Mouse (Mus musculus) embryonic facial prominence, embryonic 14.5 days (tissue): ENCODE results near the gene Cdrt4. TPM values are rescaled to one million over a fixed set of nuclear protein-coding genes. Genes with fewer than 3 reads are reported as not detected.

Source experiments
- ATAC-seq: fragments of 200-750 bp; cut with Nextera tagmentation; 2 replicates; pipeline ENCODE4 v1.8.0; 2017; ENCODE audit warnings: low read depth, moderate number of reproducible peaks, moderate TSS enrichment
- DNase-seq: peaks from one replicate; pipeline ENCODE4 v3.0.0-alpha.2; 2015; ENCODE audit warnings: low spot score
- H3K27ac ChIP-seq: fragments of 300-500 bp; sonication (generic); replicated peaks from 2 replicates; pipeline ENCODE4 v1.5.1; 2014; ENCODE audit warnings: low read depth, mild to moderate bottlenecking, low read length, moderate library complexity
- H3K27me3 ChIP-seq: fragments of 300-500 bp; sonication (generic); replicated peaks from 2 replicates; pipeline ENCODE4 v1.6.1; 2014; ENCODE audit warnings: low read length; ENCODE audit not compliant: control insufficient read depth, insufficient read depth
- H3K36me3 ChIP-seq: fragments of 300-500 bp; sonication (generic); 2 replicates; pipeline ENCODE4 v1.6.1; 2014; ENCODE audit warnings: low read length, mixed read lengths; ENCODE audit not compliant: control insufficient read depth, insufficient read depth
- H3K4me1 ChIP-seq: fragments of 300-500 bp; sonication (generic); 2 replicates; pipeline ENCODE4 v1.6.1; 2014; ENCODE audit warnings: antibody characterized with exemption, low read length; ENCODE audit not compliant: control insufficient read depth, insufficient read depth
- H3K4me2 ChIP-seq: fragments of 300-500 bp; sonication (generic); 2 replicates; pipeline ENCODE4 v1.6.1; 2014; ENCODE audit warnings: low read depth, mild to moderate bottlenecking, low read length, moderate library complexity, mixed read lengths
- H3K4me3 ChIP-seq: fragments of 300-500 bp; sonication (generic); 2 replicates; pipeline ENCODE4 v1.5.1; 2014; ENCODE audit warnings: low read depth, mild to moderate bottlenecking, low read length
- H3K9ac ChIP-seq: fragments of 300-500 bp; sonication (generic); 2 replicates; pipeline ENCODE4 v1.6.1; 2014; ENCODE audit warnings: low read depth, mild to moderate bottlenecking, low read length, moderate library complexity, mixed read lengths
- H3K9me3 ChIP-seq: fragments of 300-500 bp; sonication (generic); 2 replicates; pipeline ENCODE4 v1.6.1; 2016; ENCODE audit warnings: low read length; ENCODE audit not compliant: control insufficient read depth
- WGBS: fragments of 180-500 bp; shearing (Covaris S2); extraction: QIAGEN DNeasy Blood & Tissue Kit; methylation state at CpG from one replicate; pipeline ENCODE4 v1.1.7; 2014; 5-methylcytosine and 5-hydroxymethylcytosine counted together
- polyA plus RNA-seq: library from polyadenylated mRNA; unstranded; fragments of >200 nt; fragmentation: Nextera tagmentation; extraction: Ambion mirVana; gene quantifications from 2 replicates; pipeline ENCODE4 v1.2.1, GENCODE M21; 2014

Gene Cdrt4
- polyA plus RNA-seq, 1 experiment from 2014 or later, result 0.58 TPM

GRCm38 (mm10) chr11:63025476-63025875 is 74.5 kb downstream of the Cdrt4 start:
- H3K4me2 ChIP-seq, result no peak overlapping the region
- no peaks in the 10 kb centered on the region for H3K9me3 ChIP-seq
- no peak overlapping the region for H3K4me3 ChIP-seq
- H3K9ac ChIP-seq, result no peak overlapping the region
- ATAC-seq, result no peak
- peaks cover 25% of the 10 kb centered on the region; the same call in 1 of the 2 replicates for H3K4me1 ChIP-seq
- H3K36me3 ChIP-seq, result no peaks in the 10 kb centered on the region
- WGBS, result 80% methylated on average over 6 of the region's 6 CpGs
- no peaks in the 10 kb centered on the region for H3K27me3 ChIP-seq
- no peak overlapping the region for H3K27ac ChIP-seq
- no peak for DNase-seq

- WGBS, result 86% methylated on average over 9 of the region's 9 CpGs
- ATAC-seq, result no peak
- no peaks in the 10 kb centered on the region for H3K36me3 ChIP-seq
Measured at GRCm38 (mm10) chr11:63026651-63027141, 75.7 kb downstream of the Cdrt4 start.

GRCm38 (mm10) chr11:63028131-63028530 is 77.1 kb downstream of the Cdrt4 start:
- WGBS, result 82% methylated on average over 3 of the region's 3 CpGs
- peaks cover 12% of the 10 kb centered on the region; the same call in 1 of the 2 replicates for H3K4me1 ChIP-seq
- H3K36me3 ChIP-seq, result no peaks in the 10 kb centered on the region
- H3K9ac ChIP-seq, result no peak overlapping the region
- DNase-seq (no peak), ATAC-seq (no peak)
- no peak overlapping the region for H3K27ac ChIP-seq
- no peak overlapping the region for H3K4me2 ChIP-seq
- H3K27me3 ChIP-seq, result no peaks in the 10 kb centered on the region
- H3K9me3 ChIP-seq, result peaks cover 6% of the 10 kb centered on the region; the same call in 1 of the 2 replicates
- no peak overlapping the region for H3K4me3 ChIP-seq

More at GRCm38 (mm10) chr11:63026651-63027141, 75.7 kb downstream of the Cdrt4 start:
- Histone ChIP-seq H3K4me2 (no peak overlapping the region), H3K9ac (no peak overlapping the region), H3K9me3 (no peaks in the 10 kb centered on the region), H3K4me1 (peaks cover 14% of the 10 kb centered on the region; the same call in 1 of the 2 replicates), H3K27ac (no peak overlapping the region), H3K27me3 (no peaks in the 10 kb centered on the region), H3K4me3 (no peak overlapping the region)
- DNase-seq, result no peak

- H3K4me3 ChIP-seq, result no peak overlapping the region
- H3K4me1 ChIP-seq, result peaks cover 7% of the 10 kb centered on the region; the same call in 1 of the 2 replicates
- no peak overlapping the region for H3K4me2 ChIP-seq
- peaks cover 8% of the 10 kb centered on the region; the same call in 1 of the 2 replicates for H3K9me3 ChIP-seq
- H3K36me3 ChIP-seq, result no peaks in the 10 kb centered on the region
- no peaks in the 10 kb centered on the region for H3K27me3 ChIP-seq
- no peak overlapping the region for H3K27ac ChIP-seq
- 38% methylated on average over 4 of the region's 4 CpGs for whole genome bisulfite sequencing
- no peak overlapping the region for H3K9ac ChIP-seq
- DNase-seq (peak; percentile 55), ATAC-seq (no peak)
Measured at GRCm38 (mm10) chr11:63029148-63029714, 78.2 kb downstream of the Cdrt4 start.

- H3K4me1 ChIP-seq, result peaks cover 7% of the 10 kb centered on the region; the same call in 1 of the 2 replicates
- WGBS, result 84% methylated on average over 6 of the region's 6 CpGs
- DNase-seq, result no peak
- no peak overlapping the region for H3K4me3 ChIP-seq
- H3K27ac ChIP-seq, result no peak overlapping the region
- no peaks in the 10 kb centered on the region for H3K36me3 ChIP-seq
- peaks cover 8% of the 10 kb centered on the region; the same call in 1 of the 2 replicates for H3K9me3 ChIP-seq
- H3K27me3 ChIP-seq, result no peaks in the 10 kb centered on the region
- no peak overlapping the region for H3K9ac ChIP-seq
- H3K4me2 ChIP-seq, result no peak overlapping the region
- ATAC-seq, result no peak
Measured at GRCm38 (mm10) chr11:63029721-63030120, 78.7 kb downstream of the Cdrt4 start.

GRCm38 (mm10) chr11:63035420-63036211 is 84.6 kb downstream of the Cdrt4 start:
- H3K4me2 ChIP-seq, result no peak overlapping the region
- ATAC-seq (no peak), DNase-seq (peak; percentile 78)
- H3K4me3 ChIP-seq, result no peak overlapping the region
- WGBS, result 71% methylated on average over 11 of the region's 11 CpGs
- H3K27me3 ChIP-seq, result no peaks in the 10 kb centered on the region
- H3K27ac ChIP-seq, result no peak overlapping the region
- H3K4me1 ChIP-seq, result peaks cover 2% of the 10 kb centered on the region; the same call in 1 of the 2 replicates
- peaks cover 8% of the 10 kb centered on the region; the same call in 1 of the 2 replicates for H3K9me3 ChIP-seq
- H3K36me3 ChIP-seq, result no peaks in the 10 kb centered on the region
- no peak overlapping the region for H3K9ac ChIP-seq

- DNase-seq, result peak; percentile 69
- WGBS, result 46% methylated on average over 12 of the region's 12 CpGs
- Histone ChIP-seq H3K36me3 (no peaks in the 10 kb centered on the region), H3K9me3 (no peaks in the 10 kb centered on the region), H3K4me2 (no peak overlapping the region), H3K4me3 (no peak overlapping the region), H3K27ac (no peak overlapping the region), H3K4me1 (peaks cover 2% of the 10 kb centered on the region; the same call in 1 of the 2 replicates), H3K27me3 (no peaks in the 10 kb centered on the region), H3K9ac (no peak overlapping the region)
- ATAC-seq, result peak; percentile 47; the same call in 1 of the 2 replicates
Measured at GRCm38 (mm10) chr11:63040002-63040661, 89.1 kb downstream of the Cdrt4 start.
